Mouse (Mus musculus) frontal cortex, postnatal 10 days (tissue): Measurements from ENCODE around the gene Galnt10.
"Not testable (repeated sequence)": the region's sequence is repeated elsewhere in the genome, so short reads cannot be mapped to it uniquely, and the experiment has no call there.

ENCODE experiments used
- DNase-seq, 2 experiments: peaks; one replicate each; pipeline ENCODE4 v3.0.0; 2022; ENCODE audit warnings: low spot score in 2 of 2, mixed read lengths in 1 of 2

Gene Galnt10

GRCm38 (mm10) chr11:57786616-57787418 lies 141.6 kb downstream of the Galnt10 start:
- DNase-seq: peak; percentile 26 to 47

- no peak for DNase-seq
These were observed 142.7 kb downstream of the Galnt10 start for GRCm38 (mm10) chr11:57787913-57788312.

- DNase-seq: no peak
These were observed 145.8 kb downstream of the Galnt10 start for GRCm38 (mm10) chr11:57790866-57791535.

GRCm38 (mm10) chr11:57795086-57795485 lies 149.8 kb downstream of the Galnt10 start:
- no peak for DNase-seq

GRCm38 (mm10) chr11:57797828-57798227 lies 152.6 kb downstream of the Galnt10 start:
- DNase-seq: no peak

- DNase-seq: no peak
These were observed 154.2 kb downstream of the Galnt10 start for GRCm38 (mm10) chr11:57799456-57799855.

GRCm38 (mm10) chr11:57800266-57800951 lies 155.2 kb downstream of the Galnt10 start:
- DNase-seq: no peak

GRCm38 (mm10) chr11:57800971-57801765 lies 155.9 kb downstream of the Galnt10 start, which contains the start of gene Sap30l:
Gene Sap30l, plus strand, starts transcription at chr11:57801637.
- DNase-seq: peak; percentile 93 to 96

GRCm38 (mm10) chr11:57801766-57802510 lies 156.7 kb downstream of the Galnt10 start:
- peak; percentile 34 to 60 for DNase-seq

- DNase-seq: no peak
These were observed 157.2 kb downstream of the Galnt10 start for GRCm38 (mm10) chr11:57802511-57802870.

- DNase-seq: no peak
These were observed 159.8 kb downstream of the Galnt10 start for GRCm38 (mm10) chr11:57805047-57805446.

GRCm38 (mm10) chr11:57809017-57809731 lies 163.9 kb downstream of the Galnt10 start:
- DNase-seq: no peak

GRCm38 (mm10) chr11:57809732-57810098 lies 164.5 kb downstream of the Galnt10 start:
- DNase-seq: no peak

- no peak for DNase-seq
These were observed 165.8 kb downstream of the Galnt10 start for GRCm38 (mm10) chr11:57811006-57811405.

- DNase-seq: no peak
These were observed 167.0 kb downstream of the Galnt10 start for GRCm38 (mm10) chr11:57812212-57812611.

GRCm38 (mm10) chr11:57813641-57814040 lies 168.4 kb downstream of the Galnt10 start:
- no peak for DNase-seq

GRCm38 (mm10) chr11:57818189-57818588 lies 172.9 kb downstream of the Galnt10 start:
- no peak for DNase-seq

- DNase-seq: peak; percentile 59 to 64
These were observed 174.8 kb downstream of the Galnt10 start for GRCm38 (mm10) chr11:57819999-57820581.

- DNase-seq: not testable (repeated sequence)
These were observed 177.9 kb downstream of the Galnt10 start for GRCm38 (mm10) chr11:57823159-57823558.

- DNase-seq: no peak
These were observed 178.5 kb downstream of the Galnt10 start for GRCm38 (mm10) chr11:57823714-57824113.
